Mouse (Mus musculus) megakaryocyte-erythroid progenitor cell, adult 5-6 weeks (primary cell): ENCODE data around the gene Slc27a4. TPM values are rescaled to one million over a fixed set of nuclear protein-coding genes. Genes with fewer than 3 reads are reported as not detected.

Experiments used
- ATAC-seq: replicated peaks from 2 replicates; pipeline ENCODE4 v1.8.0; 2016; ENCODE audit warnings: mild to moderate bottlenecking, inconsistent platforms; ENCODE audit not compliant: severe bottlenecking, poor library complexity, low FRiP score, low TSS enrichment
- total RNA-seq, 2 experiments: library from RNA; stranded (forward) in 1 of 2; stranded (reverse) in 1 of 2; fragments of 200-1000, 215-1000 nt in 1 of 2; fragments of >200 nt in 1 of 2; fragmentation: Nextera tagmentation in 1 of 2; gene quantifications; 2 replicates each; pipeline ENCODE4 v1.2.3; 2014 to 2017

Slc27a4 gene
- total RNA-seq, 2 experiments from 2014 or later: 2.1 to 3.6 TPM

DNA sequence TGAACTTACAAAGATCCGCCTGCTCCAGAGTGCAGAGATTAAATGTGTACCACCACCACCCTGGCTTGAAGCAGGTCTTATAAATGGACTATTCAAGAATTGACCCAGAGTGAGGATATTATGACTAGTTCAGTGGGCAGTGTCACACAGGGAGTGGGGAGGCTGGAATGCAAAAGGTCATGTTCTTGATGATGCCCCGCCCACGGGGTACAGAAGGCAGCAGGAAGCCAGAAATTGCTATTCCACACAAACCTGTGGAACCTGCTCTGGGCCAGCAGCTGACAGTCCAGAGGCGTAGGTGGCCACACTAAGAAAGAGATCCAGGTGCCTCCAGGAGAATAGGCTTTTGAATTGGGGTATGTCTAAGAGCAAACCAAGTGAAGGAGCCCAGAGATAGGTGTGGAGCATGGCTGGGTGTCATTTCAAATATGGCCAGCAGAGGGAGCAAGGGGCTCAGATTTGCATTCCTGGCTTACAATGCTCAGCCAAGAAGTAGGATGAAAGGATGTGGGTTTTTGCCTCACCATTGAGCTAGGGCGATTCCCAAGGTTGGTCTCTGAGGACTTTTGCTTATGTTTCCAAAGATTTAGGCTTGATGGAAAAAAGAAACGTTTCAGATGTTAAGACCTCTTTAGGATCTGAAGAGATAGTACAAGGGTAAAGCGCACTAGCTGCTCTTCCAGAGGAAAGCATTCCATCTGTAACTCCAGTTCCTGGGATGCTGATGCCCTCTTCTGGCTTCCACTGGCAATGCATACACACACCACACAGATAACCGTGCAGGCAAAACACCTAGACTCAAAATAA is 15.2 kb downstream of the Slc27a4 start:
- peak; percentile 59; the same call in 1 of the 2 replicates for ATAC-seq

DNA sequence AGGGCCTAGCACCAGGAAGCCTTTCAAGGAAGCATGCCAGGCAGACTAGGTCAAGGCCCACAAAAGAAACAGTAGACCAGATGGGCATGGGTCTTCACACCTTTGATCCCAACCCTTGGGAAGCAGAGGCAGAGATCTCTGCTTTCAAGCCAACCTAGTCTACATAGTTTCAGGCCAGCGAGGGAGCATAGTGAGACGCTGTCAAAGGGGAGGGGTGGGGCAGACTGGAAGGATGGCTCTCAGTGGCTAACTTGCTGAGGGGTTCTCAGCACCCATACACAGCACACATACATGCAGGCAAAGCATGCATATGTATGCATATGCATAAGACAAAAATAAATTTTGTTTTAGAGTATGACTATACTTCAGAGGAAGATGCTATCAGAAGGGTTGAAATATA is 16.9 kb downstream of the Slc27a4 start:
- no peak for ATAC-seq

DNA sequence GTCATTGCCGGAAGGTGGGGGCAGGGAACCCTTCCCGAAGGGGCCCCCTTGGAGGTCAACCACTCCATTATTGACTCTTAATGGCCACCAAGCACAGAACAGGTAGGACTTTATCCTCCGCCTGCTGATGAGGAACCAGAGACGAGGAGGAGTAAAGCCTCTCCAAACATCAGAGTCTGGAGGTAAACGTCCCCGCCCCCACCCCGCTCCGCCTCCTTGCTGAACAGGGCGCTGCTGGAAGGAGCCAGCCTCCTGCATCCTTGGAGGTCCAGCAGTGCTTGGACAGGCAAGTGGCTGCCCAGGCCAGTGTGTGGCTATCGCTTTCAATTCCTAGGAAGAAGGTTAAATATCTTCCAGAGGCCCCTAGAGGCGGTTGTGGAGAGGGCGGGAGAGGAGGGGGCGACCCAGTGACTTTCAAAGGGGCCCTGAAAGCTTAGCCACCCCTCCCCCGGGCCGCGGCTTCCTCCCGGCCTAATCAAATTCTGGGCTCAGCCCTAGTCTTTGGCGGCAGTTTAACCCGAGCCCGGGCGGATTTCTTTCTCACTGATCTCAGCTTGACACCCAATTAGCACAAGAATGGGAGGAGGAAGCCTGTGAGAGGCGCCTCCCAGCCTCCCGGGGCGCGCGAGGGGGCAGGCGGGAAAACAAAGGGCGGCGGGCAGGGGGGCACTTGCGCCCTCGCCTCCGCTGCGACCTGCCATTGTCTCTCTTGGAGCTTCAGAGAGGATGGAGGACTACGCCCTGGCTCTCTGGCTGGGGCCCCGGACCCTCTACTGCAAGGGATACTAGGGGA is 17.8 kb downstream of the Slc27a4 start, which contains the start of gene Urm1:
Gene Urm1 (plus strand): TSS at position 51 of the 793 bp plus-strand sequence.
- peak; percentile 78 for ATAC-seq

DNA sequence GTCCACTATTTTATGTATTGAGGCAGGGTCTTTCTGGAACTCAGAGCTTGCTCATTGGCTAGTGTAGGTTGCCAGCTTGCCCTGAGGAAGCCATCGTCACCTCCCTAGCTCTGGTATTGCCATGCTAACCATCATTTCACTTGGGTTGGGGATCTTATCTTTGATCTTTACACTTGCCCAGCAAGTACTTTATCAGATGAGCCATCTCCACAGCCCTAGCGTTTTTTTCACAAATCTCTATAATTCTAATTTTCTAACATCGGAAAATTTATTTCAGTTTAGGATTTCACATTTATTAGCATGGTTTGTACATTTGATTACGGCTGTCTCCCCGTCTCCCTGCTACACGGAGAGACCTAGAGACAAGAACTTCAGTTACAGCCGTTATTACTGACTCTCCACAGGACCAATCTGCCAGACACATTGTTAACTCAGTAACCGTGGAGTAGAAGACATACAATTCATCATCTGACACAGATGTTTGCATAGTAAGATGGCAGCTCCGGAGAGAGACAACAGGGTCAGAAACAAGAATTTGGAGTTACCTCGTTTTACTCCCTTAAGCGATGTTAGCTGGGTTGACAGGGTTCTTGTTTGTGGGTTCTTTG is 24.0 kb downstream of the Slc27a4 start:
- peak; percentile 20 for ATAC-seq

DNA sequence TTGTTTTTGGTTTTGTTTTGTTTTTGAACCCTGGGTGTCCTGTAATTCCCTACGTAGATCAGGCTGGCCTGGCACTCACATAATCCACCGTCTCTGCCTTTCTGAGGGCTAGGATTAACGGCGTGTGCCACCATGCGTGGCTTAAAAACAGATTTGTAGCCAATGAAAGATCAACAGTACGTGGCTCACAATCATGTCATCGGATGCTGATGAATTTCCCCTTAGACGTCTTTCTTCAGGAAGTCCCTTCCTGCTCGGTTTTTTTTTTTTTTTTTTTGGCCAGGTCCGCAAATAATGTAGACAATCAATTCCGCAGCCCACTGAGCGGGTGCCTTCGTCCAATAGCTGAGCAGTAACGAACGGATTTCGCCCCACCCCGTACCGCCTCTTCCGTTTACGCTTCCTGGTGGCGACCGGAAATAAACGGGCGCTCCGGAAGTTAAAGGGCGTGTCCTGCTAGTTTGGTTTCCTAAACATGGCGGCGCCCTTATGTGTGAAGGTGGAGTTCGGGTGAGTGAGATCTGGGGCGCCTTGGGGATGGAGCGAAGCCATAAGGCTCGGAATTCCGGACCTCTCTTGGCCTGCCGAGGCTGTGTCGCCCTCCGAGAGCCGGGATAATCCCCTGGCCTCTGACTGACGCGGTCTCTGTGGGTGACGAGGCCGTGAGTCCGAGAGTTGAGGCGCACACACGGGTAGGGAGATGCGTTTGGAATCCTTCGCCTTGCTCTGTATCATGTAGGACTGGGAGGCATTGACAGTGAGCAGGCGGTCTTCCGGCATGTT is 24.7 kb downstream of the Slc27a4 start:
- ATAC-seq: peak; percentile 98

DNA sequence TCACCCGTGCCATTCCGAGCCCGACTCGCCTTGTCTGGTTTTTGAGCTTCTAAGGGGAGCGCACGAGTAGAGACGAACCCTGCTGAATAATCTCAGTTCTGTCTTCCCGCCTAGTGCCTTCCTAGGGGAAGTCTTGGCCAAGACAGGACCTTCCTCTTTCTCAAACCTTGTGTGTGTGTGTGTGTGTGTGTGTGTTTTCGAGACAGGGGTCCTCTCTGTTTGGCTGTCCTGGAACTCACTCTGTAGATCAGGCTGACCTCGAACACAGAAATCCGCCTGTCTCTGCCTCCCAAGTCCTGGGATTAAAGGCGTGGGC is 25.2 kb downstream of the Slc27a4 start:
- ATAC-seq: peak; percentile 23

DNA sequence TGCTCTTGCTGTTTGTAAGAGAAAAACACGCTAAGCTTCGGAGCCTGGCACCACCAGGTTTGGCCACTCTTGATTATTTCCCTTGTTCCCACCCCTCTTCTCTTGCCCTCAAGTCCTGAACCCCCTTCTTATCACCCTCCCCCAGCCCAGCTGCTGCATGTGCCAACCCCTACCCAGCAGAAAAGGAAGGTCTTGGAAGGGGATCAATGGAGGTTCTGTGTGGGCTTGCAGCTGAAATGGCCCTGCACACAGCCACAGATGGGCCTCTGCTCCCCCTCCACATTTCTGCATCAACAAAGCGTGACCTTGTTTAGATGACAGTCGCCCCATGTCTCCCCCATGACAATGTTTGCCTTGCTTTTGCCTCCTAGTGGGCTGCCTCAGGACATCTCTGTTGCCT is 28.7 kb downstream of the Slc27a4 start:
- no peak for ATAC-seq

DNA sequence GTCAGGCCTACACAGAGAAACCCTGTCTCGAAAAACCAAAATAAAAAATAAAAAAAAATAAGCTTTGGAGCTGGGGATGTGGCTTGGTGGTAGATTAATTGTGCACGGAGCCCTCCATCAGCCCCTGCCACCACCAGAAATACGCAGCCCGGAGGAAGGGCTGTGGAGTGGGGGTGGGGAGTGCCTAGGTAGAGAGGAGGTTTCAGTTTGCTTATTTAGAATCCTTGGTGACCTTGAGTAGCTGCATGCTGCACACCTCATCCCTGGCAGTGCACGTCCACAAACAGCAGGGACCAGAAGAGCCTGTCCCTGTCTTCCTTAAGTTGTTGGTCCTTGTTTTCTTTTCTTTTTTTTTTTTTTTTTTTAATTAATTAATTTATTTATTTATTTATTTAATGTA is 31.4 kb downstream of the Slc27a4 start:
- ATAC-seq: no peak

DNA sequence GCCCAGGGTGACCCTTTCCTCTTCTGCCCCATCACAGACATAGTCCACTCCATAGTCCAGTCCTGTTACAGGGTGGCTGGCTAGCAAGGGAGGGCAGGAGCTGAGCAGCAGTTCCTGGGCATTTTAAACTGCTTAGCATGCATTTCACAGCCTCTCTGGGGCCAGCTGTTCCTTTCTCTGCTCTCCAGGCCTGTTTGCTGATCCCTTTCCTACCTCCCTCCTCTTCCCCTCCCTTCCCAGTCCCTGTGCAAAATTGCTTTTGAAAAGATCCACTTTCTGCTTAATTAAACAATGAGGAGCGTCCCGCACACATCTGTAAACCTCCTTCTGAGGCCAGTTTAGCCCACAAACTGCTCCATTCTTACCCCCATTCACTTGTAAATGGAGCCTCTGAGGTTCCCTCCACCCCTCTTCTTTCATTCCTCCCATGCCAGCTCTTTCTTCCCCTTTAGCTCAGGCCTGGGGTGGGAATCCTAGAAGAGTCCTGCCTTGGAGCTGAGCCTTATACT is 33.0 kb downstream of the Slc27a4 start:
- ATAC-seq: no peak

DNA sequence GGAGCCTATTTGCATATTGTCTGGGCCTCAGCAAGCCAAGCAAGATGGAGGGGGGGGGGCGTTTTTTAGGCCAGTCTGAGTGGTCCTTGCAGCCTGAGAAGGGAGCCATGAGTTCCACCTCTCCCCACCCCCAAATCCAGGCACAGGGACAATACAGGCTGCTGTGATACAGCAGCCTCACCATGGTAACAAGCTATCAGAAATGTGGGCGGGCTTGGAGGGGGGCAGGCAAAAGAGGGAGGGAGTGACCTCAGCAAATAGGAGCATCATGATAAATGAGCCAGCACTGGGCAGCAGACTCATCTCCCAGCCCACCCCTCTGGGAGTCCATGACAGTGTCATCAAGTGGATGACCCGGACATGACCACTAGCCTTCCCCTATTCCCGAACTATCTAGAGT is 37.0 kb downstream of the Slc27a4 start:
- ATAC-seq: 0 out of 2 replicates have a peak, but pooled peaks have one; percentile 33

DNA sequence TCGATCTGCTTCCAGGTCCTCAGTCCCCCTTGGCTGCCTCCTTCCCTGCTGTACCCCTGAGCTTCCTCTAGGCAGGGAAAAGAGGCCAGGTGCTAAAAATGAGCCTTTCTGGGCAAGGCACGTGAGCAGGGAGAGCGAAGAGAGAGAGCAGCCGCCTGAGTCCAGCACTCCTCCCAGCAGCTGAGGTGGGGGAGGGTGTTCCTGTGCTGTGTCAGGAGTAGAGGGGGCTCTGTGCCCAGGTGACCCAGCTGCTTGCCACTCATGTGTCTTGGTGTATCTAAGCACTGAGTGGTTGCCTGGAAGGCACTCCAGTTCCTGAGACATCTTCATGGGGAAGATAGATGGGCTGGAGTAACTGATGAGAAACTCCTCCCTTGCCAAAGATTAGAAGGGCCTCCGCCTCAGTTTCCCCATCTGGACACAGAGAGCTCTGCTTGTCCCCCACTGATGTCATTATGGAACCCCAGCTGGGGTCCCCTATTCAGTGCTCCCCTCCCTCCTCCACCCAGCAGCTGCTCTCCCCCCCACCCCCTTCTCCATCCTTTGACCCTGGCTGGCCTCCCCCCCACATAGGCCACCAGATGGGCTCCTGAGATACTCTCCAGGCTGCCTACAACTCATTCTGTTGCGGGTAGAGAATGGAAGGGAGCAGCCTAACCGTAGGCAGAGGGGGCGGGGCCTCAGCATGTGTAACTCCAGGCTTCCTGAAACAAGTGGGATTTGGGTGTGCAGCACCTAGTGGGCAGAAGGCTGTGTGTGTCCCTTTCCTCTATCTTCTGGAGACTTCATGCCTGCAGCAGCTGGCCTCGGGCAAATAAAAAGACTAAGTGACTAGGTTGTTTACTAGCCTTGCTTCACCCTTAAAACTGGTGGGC is 41.0 kb downstream of the Slc27a4 start:
- ATAC-seq: no peak

DNA sequence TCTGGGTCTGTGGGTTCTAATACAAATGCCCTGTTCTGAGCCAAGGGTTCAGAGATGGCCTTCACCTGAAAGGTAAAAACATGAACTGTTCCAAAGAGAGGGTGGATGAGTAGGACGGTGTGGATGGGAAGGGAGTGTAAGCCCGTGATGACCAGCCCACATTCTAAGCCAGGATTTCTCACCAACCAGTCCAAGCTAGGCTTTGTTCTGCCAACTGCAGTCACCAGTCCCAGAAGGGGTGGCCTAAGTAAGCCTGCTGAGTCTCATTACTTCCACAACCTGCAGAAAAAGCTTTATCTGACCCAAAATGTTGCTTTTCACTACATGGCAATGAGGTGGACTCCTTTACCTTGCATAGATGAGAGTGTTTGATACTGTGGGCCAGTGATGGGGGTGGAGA is 41.7 kb downstream of the Slc27a4 start:
- no peak for ATAC-seq

DNA sequence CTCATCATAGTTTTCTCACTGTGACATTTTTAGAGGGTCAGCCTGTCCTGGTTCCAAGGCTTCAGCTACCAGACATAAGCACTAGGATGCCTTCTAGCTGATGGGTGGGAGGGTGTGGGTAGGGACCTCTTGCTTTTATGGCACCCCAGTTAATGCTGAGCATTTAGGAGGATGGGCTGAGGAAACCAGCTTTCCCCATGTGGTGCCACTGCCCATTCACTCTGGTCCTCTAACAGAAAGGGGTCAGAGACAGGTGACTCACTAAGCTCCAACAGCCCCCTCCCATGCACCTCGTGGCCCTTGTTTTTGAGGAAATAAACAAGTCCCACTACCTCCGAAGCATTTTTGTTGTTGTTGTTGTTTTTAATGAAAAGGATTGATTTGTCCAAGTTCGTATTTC is 42.2 kb downstream of the Slc27a4 start:
- no peak for ATAC-seq

DNA sequence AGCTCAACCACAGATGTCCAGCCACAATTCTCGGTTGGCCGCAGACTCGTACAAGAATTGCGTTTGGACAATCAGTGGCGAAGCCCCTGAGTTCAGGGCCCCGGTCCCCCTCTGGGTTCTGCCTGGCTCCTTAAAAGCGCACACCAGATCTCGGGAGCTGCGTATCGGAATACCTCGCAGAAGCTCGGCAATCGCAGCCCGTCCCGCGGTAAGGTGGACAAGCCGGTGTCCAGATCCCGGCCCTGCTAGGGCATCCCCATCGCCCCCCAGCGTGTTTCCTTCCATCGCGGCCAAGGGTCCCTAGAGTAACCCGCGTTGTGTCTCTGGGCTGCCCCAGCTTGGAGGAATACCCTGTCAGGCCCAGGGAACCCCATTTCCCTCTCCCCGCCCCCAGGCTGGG is 43.2 kb downstream of the Slc27a4 start:
- ATAC-seq: no peak

DNA sequence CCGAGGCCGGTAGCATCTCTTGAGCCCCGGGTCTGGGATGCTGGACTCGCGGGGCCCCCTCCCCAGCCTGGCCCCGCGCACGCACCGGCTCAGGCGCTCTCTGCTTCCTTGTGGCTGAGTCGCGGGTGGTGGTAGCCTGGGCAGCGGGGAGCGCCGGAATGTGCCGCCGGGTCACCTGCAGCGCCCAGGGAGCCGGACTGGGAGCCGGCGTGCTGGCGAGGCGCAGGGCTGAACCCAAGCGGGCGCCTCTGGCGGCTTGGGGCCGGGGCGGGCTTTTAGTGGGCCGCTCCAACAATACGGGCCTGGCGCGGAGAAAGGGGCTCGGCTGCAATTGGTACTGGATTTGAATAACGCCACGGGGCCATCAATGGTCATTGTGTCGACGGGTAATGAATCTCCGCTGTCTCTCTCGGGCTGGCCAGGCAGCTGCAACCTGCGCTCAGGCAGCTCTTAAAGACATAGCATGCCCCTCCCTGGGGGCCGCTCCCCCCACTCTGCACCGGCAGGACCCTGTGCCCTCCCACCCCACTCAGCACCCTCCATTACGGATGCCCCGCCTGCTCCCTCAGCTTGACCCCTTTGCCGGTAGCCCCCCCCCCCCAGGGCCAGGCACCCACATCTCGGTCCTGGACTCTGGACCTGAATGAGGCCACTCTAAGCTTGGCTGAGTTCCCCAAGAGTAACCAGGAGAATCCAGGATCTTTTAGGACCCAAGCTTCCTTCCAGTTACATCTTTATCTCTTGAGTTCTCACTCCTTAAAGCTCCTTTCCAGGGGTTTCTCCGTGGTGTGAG is 43.8 kb downstream of the Slc27a4 start:
- ATAC-seq: no peak

DNA sequence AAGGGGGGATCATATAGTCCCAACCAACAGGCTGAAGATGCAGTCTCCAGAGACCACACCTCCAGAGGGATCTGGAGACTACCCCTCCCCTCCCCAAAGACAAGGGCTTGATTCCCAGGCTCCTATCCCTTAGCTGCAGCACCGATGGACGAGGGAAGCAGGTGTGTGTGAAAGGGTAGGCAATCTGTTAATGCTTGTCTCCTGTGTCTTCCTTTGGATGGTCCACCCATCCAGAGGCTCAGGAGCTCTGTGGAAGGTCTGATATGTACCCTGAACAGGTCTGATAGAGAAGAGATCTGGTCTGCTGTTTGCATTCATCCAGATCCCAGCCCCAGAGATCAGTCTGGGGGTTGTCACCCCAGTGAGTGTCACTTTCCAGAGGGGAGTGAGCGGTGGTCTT is 44.5 kb downstream of the Slc27a4 start:
- ATAC-seq: no peak

DNA sequence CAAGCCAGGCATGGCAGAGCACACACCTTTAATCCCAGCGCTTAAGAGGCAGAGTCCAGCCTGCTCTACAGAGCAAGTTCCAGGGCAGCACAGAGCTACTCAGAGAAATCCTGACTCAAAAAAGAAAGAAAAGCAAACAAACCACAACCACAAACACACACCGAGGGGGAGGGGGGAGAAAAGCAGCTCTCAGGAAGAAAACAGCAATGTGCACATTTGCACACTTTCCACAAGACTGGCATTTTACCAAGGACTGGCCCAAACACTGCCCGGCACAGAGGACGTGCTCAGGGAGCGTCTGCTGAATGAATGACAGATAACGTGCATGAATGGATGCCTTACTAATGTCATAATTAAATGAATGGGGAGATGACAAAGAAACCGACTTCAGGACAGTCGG is 46.6 kb downstream of the Slc27a4 start:
- ATAC-seq: no peak
